Mouse (Mus musculus): ENCODE data around the gene Olfr414. TPM values are rescaled to one million over a fixed set of nuclear protein-coding genes. Genes with fewer than 3 reads are reported as not detected.

The Olfr414 gene
- polyA plus RNA-seq (2014; fragmentation: Nextera tagmentation; extraction: Ambion mirVana), result not detected in 2 replicates

- Histone ChIP-seq H3K4me1 (ENCODE audit: control insufficient read depth, insufficient read depth, low read length) (no peaks in the 10 kb centered on the region), H3K4me3 (ENCODE audit: low read depth, low read length) (no peak within 1 kb of the TSS), H3K27ac (ENCODE audit: low read depth, low read length) (no peak within 1 kb of the TSS), H3K36me3 (ENCODE audit: control insufficient read depth, insufficient read depth, low read length) (no peaks in the 10 kb centered on the region), H3K27me3 (ENCODE audit: control insufficient read depth, insufficient read depth, low read length) (no peaks in the 10 kb centered on the region), H3K9ac (ENCODE audit: low read length) (no peak within 1 kb of the TSS), H3K9me3 (ENCODE audit: control insufficient read depth, low read length) (no peaks in the 10 kb centered on the region), H3K4me2 (ENCODE audit: low read depth) (no peak within 1 kb of the TSS)
- ATAC-seq (ENCODE audit: insufficient read depth, low FRiP score, low TSS enrichment) (no peak), DNase-seq (ENCODE audit: low spot score) (no peak)
- WGBS, result 74% methylated on average over 1 of the region's 1 CpGs
These were observed at the start of gene Olfr414 for GRCm38 (mm10) chr1:174423764-174424163. Olfr414 (plus strand) TSS chr1:174424064.

- Histone ChIP-seq H3K4me1 (ENCODE audit: control insufficient read depth, insufficient read depth, low read length) (no peaks in the 10 kb centered on the region), H3K9me3 (ENCODE audit: control insufficient read depth, low read length) (no peaks in the 10 kb centered on the region), H3K4me3 (ENCODE audit: low read depth, low read length) (no peak within 1 kb of the TSS), H3K36me3 (ENCODE audit: control insufficient read depth, insufficient read depth, low read length) (no peaks in the 10 kb centered on the region), H3K9ac (ENCODE audit: low read length) (no peak within 1 kb of the TSS), H3K27ac (ENCODE audit: low read depth, low read length) (no peak within 1 kb of the TSS), H3K27me3 (ENCODE audit: control insufficient read depth, insufficient read depth, low read length) (no peaks in the 10 kb centered on the region), H3K4me2 (ENCODE audit: low read depth) (no peak within 1 kb of the TSS)
- DNase-seq (ENCODE audit: low spot score) (no peak), ATAC-seq (ENCODE audit: insufficient read depth, low FRiP score, low TSS enrichment) (no peak)
- WGBS, result 95% methylated on average over 2 of the region's 2 CpGs
These were observed 33.1 kb upstream of the Olfr414 start, which contains the start of gene Olfr248 for GRCm38 (mm10) chr1:174390746-174391145. Olfr248 (plus strand) TSS chr1:174391046.

DNA sequence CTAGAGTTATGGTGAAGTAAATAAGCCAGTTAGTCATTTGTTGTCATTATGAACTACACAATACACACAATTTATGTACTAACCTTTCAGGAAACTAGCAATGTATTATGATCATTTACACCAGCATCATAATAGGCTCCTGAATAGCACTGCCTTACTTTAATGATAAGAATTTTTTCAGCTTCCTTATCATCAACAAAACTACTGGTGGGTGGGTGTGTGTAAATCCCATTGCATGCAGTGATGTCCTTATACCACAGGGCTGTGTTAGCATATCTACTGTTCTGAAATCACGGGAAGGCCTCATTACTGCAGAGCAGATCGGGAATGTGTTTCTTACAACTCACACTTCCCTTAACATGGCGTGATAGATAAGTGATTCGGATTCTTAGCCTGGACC, 905 bp upstream of the Olfr414 start:
- Histone ChIP-seq H3K27me3 (ENCODE audit: control insufficient read depth, insufficient read depth, low read length) (no peaks in the 10 kb centered on the region), H3K4me1 (ENCODE audit: control insufficient read depth, insufficient read depth, low read length) (no peaks in the 10 kb centered on the region), H3K4me2 (ENCODE audit: low read depth) (no peak overlapping the region), H3K4me3 (ENCODE audit: low read depth, low read length) (no peak overlapping the region), H3K27ac (ENCODE audit: low read depth, low read length) (no peak overlapping the region), H3K36me3 (ENCODE audit: control insufficient read depth, insufficient read depth, low read length) (no peaks in the 10 kb centered on the region), H3K9me3 (ENCODE audit: control insufficient read depth, low read length) (no peaks in the 10 kb centered on the region), H3K9ac (ENCODE audit: low read length) (no peak overlapping the region)
- DNase-seq (ENCODE audit: low spot score) (no peak), ATAC-seq (ENCODE audit: insufficient read depth, low FRiP score, low TSS enrichment) (no peak)
- 86% methylated on average over 4 of the region's 4 CpGs for WGBS

DNA sequence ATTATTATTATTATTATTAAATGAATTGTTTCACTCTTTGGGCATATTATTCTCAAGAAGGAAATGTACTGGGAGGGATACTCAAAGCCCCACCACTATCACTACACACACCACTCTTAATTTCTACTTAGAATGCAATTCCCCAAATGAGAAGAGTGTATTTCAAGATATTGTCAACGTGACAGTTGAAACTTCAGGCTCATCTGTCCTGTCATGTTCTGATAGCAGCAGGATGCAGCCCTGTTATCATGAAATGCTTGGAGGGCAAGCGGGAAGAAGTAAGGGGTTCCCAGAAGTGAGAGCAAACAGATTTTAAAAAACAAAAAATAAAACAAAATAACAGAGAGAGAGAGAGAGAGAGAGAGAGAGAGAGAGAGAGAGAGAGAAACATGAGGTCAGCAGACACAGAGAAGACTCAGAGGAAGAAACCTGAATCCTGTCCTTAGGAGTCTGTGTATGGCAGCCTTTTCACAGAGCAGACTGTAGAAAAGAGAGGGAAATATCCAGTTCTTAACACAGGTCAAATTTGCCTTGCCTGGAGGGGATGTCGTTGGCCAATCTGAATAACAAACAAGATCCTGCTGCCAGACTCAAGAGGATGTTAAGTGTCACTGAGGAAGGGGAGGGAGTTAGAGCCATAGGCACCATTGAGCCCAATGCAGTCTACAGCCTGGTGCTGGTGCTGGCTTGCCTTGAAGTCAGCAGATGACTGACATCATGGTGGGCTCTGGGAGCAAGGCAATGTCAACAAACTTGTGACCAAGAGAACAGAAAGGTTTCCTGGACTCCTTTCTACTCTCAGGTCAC, 2.5 kb downstream of the Olfr414 start:
- Histone ChIP-seq H3K36me3 (ENCODE audit: control insufficient read depth, insufficient read depth, low read length) (no peaks in the 10 kb centered on the region), H3K27me3 (ENCODE audit: control insufficient read depth, insufficient read depth, low read length) (no peaks in the 10 kb centered on the region), H3K27ac (ENCODE audit: low read depth, low read length) (no peak overlapping the region), H3K4me2 (ENCODE audit: low read depth) (no peak overlapping the region), H3K9me3 (ENCODE audit: control insufficient read depth, low read length) (no peaks in the 10 kb centered on the region), H3K4me1 (ENCODE audit: control insufficient read depth, insufficient read depth, low read length) (no peaks in the 10 kb centered on the region), H3K9ac (ENCODE audit: low read length) (no peak overlapping the region), H3K4me3 (ENCODE audit: low read depth, low read length) (no peak overlapping the region)
- WGBS, result 61% methylated on average over 3 of the region's 3 CpGs
- no peak for ATAC-seq (ENCODE audit: insufficient read depth, low FRiP score, low TSS enrichment)
- DNase-seq (ENCODE audit: low spot score), result no peak

DNA sequence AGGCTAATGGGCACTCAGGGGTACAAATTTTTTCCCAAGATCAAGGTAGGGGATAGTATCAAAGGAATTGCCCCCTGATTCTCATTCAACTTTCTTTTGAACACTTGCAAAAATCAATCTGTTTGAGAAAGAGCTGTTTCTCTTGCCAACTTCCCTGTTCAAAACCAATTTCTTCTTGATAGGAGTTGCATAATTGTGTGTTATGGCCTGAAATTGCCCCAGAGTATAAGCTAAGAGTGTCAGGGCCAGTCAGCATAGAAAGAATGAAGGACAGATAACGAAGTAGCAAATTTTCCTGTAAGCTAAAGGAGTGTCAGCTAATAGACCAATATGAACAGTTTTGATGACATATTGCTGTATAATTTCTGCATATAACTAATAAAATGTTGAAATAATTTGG, 3.5 kb downstream of the Olfr414 start:
- ATAC-seq (ENCODE audit: insufficient read depth, low FRiP score, low TSS enrichment) (no peak), DNase-seq (ENCODE audit: low spot score) (no peak)
- Histone ChIP-seq H3K4me2 (ENCODE audit: low read depth) (no peak overlapping the region), H3K9ac (ENCODE audit: low read length) (no peak overlapping the region), H3K4me3 (ENCODE audit: low read depth, low read length) (no peak overlapping the region), H3K36me3 (ENCODE audit: control insufficient read depth, insufficient read depth, low read length) (no peaks in the 10 kb centered on the region), H3K4me1 (ENCODE audit: control insufficient read depth, insufficient read depth, low read length) (no peaks in the 10 kb centered on the region), H3K27me3 (ENCODE audit: control insufficient read depth, insufficient read depth, low read length) (no peaks in the 10 kb centered on the region), H3K27ac (ENCODE audit: low read depth, low read length) (no peak overlapping the region), H3K9me3 (ENCODE audit: control insufficient read depth, low read length) (no peaks in the 10 kb centered on the region)
- whole genome bisulfite sequencing, result 92% methylated on average over 1 of the region's 1 CpGs

- Histone ChIP-seq H3K36me3 (ENCODE audit: control insufficient read depth, insufficient read depth, low read length) (no peaks in the 10 kb centered on the region), H3K4me1 (ENCODE audit: control insufficient read depth, insufficient read depth, low read length) (no peaks in the 10 kb centered on the region), H3K4me3 (ENCODE audit: low read depth, low read length) (no peak overlapping the region), H3K9ac (ENCODE audit: low read length) (no peak overlapping the region), H3K27ac (ENCODE audit: low read depth, low read length) (no peak overlapping the region), H3K27me3 (ENCODE audit: control insufficient read depth, insufficient read depth, low read length) (no peaks in the 10 kb centered on the region), H3K4me2 (ENCODE audit: low read depth) (no peak overlapping the region), H3K9me3 (ENCODE audit: control insufficient read depth, low read length) (no peaks in the 10 kb centered on the region)
- DNase-seq (ENCODE audit: low spot score) (no peak), ATAC-seq (ENCODE audit: insufficient read depth, low FRiP score, low TSS enrichment) (no peak)
- 89% methylated on average over 2 of the region's 2 CpGs for WGBS
These were observed 4.5 kb downstream of the Olfr414 start for GRCm38 (mm10) chr1:174428407-174428806.

DNA sequence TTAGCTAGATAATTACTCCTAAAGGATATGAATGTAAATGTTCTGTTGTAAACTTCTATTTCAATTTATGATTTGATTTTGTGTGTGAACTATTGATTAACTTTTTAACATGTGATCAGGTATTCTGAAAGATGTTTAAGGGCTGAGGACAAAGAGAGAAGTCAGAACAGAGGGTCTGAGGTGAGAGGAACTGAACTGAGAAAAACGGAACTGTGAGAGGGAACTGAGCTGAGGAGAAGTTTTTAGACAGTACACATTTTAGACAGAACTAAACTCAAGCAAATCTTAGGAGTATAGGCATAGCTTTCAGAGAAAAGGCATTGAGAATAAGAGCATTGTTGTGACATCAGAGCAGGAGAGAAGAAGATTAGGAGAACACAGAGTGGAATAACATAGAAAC, 10.3 kb downstream of the Olfr414 start:
- 44% methylated on average over 1 of the region's 1 CpGs for WGBS
- H3K4me2 ChIP-seq (ENCODE audit: low read depth), result no peak overlapping the region
- H3K4me1 ChIP-seq (ENCODE audit: control insufficient read depth, insufficient read depth, low read length), result no peaks in the 10 kb centered on the region
- no peaks in the 10 kb centered on the region for H3K27me3 ChIP-seq (ENCODE audit: control insufficient read depth, insufficient read depth, low read length)
- DNase-seq (ENCODE audit: low spot score), result no peak
- H3K4me3 ChIP-seq (ENCODE audit: low read depth, low read length), result no peak overlapping the region
- H3K9me3 ChIP-seq (ENCODE audit: control insufficient read depth, low read length), result no peaks in the 10 kb centered on the region
- H3K27ac ChIP-seq (ENCODE audit: low read depth, low read length), result no peak overlapping the region
- no peaks in the 10 kb centered on the region for H3K36me3 ChIP-seq (ENCODE audit: control insufficient read depth, insufficient read depth, low read length)
- H3K9ac ChIP-seq (ENCODE audit: low read length), result no peak overlapping the region
- no peak for ATAC-seq (ENCODE audit: insufficient read depth, low FRiP score, low TSS enrichment)

- no peak within 1 kb of the TSS for H3K4me3 ChIP-seq (ENCODE audit: low read depth, low read length)
- H3K9me3 ChIP-seq (ENCODE audit: control insufficient read depth, low read length), result no peaks in the 10 kb centered on the region
- no peaks in the 10 kb centered on the region for H3K27me3 ChIP-seq (ENCODE audit: control insufficient read depth, insufficient read depth, low read length)
- H3K27ac ChIP-seq (ENCODE audit: low read depth, low read length), result no peak within 1 kb of the TSS
- H3K4me2 ChIP-seq (ENCODE audit: low read depth), result no peak within 1 kb of the TSS
- ATAC-seq (ENCODE audit: insufficient read depth, low FRiP score, low TSS enrichment), result no peak
- H3K36me3 ChIP-seq (ENCODE audit: control insufficient read depth, insufficient read depth, low read length), result no peaks in the 10 kb centered on the region
- no peaks in the 10 kb centered on the region for H3K4me1 ChIP-seq (ENCODE audit: control insufficient read depth, insufficient read depth, low read length)
- WGBS, result 75% methylated on average over 1 of the region's 1 CpGs
- no peak for DNase-seq (ENCODE audit: low spot score)
- H3K9ac ChIP-seq (ENCODE audit: low read length), result no peak within 1 kb of the TSS
These were observed 17.9 kb downstream of the Olfr414 start, which contains the start of gene Olfr220 for GRCm38 (mm10) chr1:174441782-174442181. Olfr220 (plus strand) TSS chr1:174442082.

- Histone ChIP-seq H3K4me3 (ENCODE audit: low read depth, low read length) (no peak overlapping the region), H3K9ac (ENCODE audit: low read length) (no peak overlapping the region), H3K9me3 (ENCODE audit: control insufficient read depth, low read length) (no peaks in the 10 kb centered on the region), H3K27ac (ENCODE audit: low read depth, low read length) (no peak overlapping the region), H3K4me2 (ENCODE audit: low read depth) (no peak overlapping the region), H3K27me3 (ENCODE audit: control insufficient read depth, insufficient read depth, low read length) (no peaks in the 10 kb centered on the region), H3K36me3 (ENCODE audit: control insufficient read depth, insufficient read depth, low read length) (no peaks in the 10 kb centered on the region), H3K4me1 (ENCODE audit: control insufficient read depth, insufficient read depth, low read length) (no peaks in the 10 kb centered on the region)
- no peak for ATAC-seq (ENCODE audit: insufficient read depth, low FRiP score, low TSS enrichment)
- 90% methylated on average over 2 of the region's 2 CpGs for WGBS
- DNase-seq (ENCODE audit: low spot score), result no peak
These were observed 31.2 kb downstream of the Olfr414 start for GRCm38 (mm10) chr1:174455100-174455499.
